Mouse (Mus musculus) embryonic facial prominence, embryonic 12.5 days (tissue): ENCODE data around the gene Tfam. TPM values are rescaled to one million over a fixed set of nuclear protein-coding genes. Genes with fewer than 3 reads are reported as not detected.

Experiments
- ATAC-seq: fragments of 200-750 bp; cut with Nextera tagmentation; 2 replicates; pipeline ENCODE4 v1.8.0; 2017; ENCODE audit not compliant: insufficient number of reproducible peaks, insufficient read depth, low FRiP score, low TSS enrichment
- H3K27ac ChIP-seq: fragments of 300-500 bp; sonication (generic); 2 replicates; pipeline ENCODE4 v1.5.1; 2016; ENCODE audit warnings: mild to moderate bottlenecking
- H3K27me3 ChIP-seq: fragments of 300-500 bp; sonication (generic); 2 replicates; pipeline ENCODE4 v1.6.1; 2016; ENCODE audit warnings: mild to moderate bottlenecking, moderate library complexity
- H3K36me3 ChIP-seq: fragments of 300-500 bp; sonication (generic); 2 replicates; pipeline ENCODE4 v1.6.1; 2016; ENCODE audit warnings: mild to moderate bottlenecking
- H3K4me1 ChIP-seq: fragments of 300-500 bp; sonication (generic); 2 replicates; pipeline ENCODE4 v1.6.1; 2016
- H3K4me2 ChIP-seq: fragments of 300-500 bp; sonication (generic); replicated peaks from 2 replicates; pipeline ENCODE4 v1.6.1; 2016; ENCODE audit warnings: mild to moderate bottlenecking, moderate library complexity
- H3K4me3 ChIP-seq: fragments of 300-500 bp; sonication (generic); 2 replicates; pipeline ENCODE4 v1.5.1; 2016; ENCODE audit warnings: mild to moderate bottlenecking
- H3K9ac ChIP-seq: fragments of 300-500 bp; sonication (generic); 2 replicates; pipeline ENCODE4 v1.6.1; 2016; ENCODE audit warnings: mild to moderate bottlenecking, moderate library complexity
- H3K9me3 ChIP-seq: fragments of 300-500 bp; sonication (generic); 2 replicates; pipeline ENCODE4 v1.6.1; 2016; ENCODE audit warnings: mild to moderate bottlenecking, moderate library complexity
- WGBS: fragments of 180-500 bp; shearing (Covaris S2); methylation state at CpG from one replicate; pipeline ENCODE4 v1.1.7; 2016; 5-methylcytosine and 5-hydroxymethylcytosine counted together
- polyA plus RNA-seq: library from polyadenylated mRNA; unstranded; fragments of >200 nt; fragmentation: Nextera tagmentation; extraction: Ambion mirVana; gene quantifications from 2 replicates; pipeline ENCODE4 v1.2.1, GENCODE M21; 2016

Tfam gene
- polyA plus RNA-seq, 1 experiment from 2014 or later = 88.8 TPM

- no peak overlapping the region for H3K27ac ChIP-seq
- no peak overlapping the region for H3K4me3 ChIP-seq
- no peak overlapping the region for H3K4me2 ChIP-seq
- H3K36me3 ChIP-seq = peaks cover 20% of the 10 kb centered on the region; the same call in 1 of the 2 replicates
- no peak overlapping the region for H3K9ac ChIP-seq
- no peaks in the 10 kb centered on the region for H3K27me3 ChIP-seq
- 81% methylated on average over 5 of the region's 5 CpGs for WGBS
- no peaks in the 10 kb centered on the region for H3K9me3 ChIP-seq
- H3K4me1 ChIP-seq = no peaks in the 10 kb centered on the region
- ATAC-seq = no peak
Observed at GRCm38 (mm10) chr10:71252421-71252820, 14.3 kb upstream of the Tfam start.

GRCm38 (mm10) chr10:71251846-71252245, 13.8 kb upstream of the Tfam start:
- H3K4me2 ChIP-seq = no peak overlapping the region
- H3K9ac ChIP-seq = no peak overlapping the region
- 77% methylated on average over 5 of the region's 5 CpGs for WGBS
- no peak overlapping the region for H3K27ac ChIP-seq
- H3K9me3 ChIP-seq = no peaks in the 10 kb centered on the region
- no peak overlapping the region for H3K4me3 ChIP-seq
- H3K27me3 ChIP-seq = no peaks in the 10 kb centered on the region
- H3K36me3 ChIP-seq = peaks cover 20% of the 10 kb centered on the region; the same call in 1 of the 2 replicates
- H3K4me1 ChIP-seq = no peaks in the 10 kb centered on the region
- no peak for ATAC-seq

- Histone ChIP-seq H3K4me2 (no peak overlapping the region), H3K9me3 (no peaks in the 10 kb centered on the region), H3K4me3 (no peak overlapping the region), H3K27ac (no peak overlapping the region), H3K9ac (no peak overlapping the region), H3K36me3 (peaks cover 14% of the 10 kb centered on the region; the same call in 1 of the 2 replicates), H3K4me1 (no peaks in the 10 kb centered on the region), H3K27me3 (no peaks in the 10 kb centered on the region)
- ATAC-seq = no peak
- WGBS = 89% methylated on average over 5 of the region's 5 CpGs
Observed at GRCm38 (mm10) chr10:71251256-71251655, 13.2 kb upstream of the Tfam start.

GRCm38 (mm10) chr10:71250472-71250871, 12.4 kb upstream of the Tfam start:
- H3K9ac ChIP-seq = no peak overlapping the region
- no peak overlapping the region for H3K4me3 ChIP-seq
- H3K36me3 ChIP-seq = peaks cover 11% of the 10 kb centered on the region; the same call in 1 of the 2 replicates
- no peak overlapping the region for H3K4me2 ChIP-seq
- no peaks in the 10 kb centered on the region for H3K9me3 ChIP-seq
- H3K4me1 ChIP-seq = no peaks in the 10 kb centered on the region
- no peak for ATAC-seq
- no peak overlapping the region for H3K27ac ChIP-seq
- 74% methylated on average over 17 of the region's 17 CpGs for WGBS
- no peaks in the 10 kb centered on the region for H3K27me3 ChIP-seq

- Histone ChIP-seq H3K4me3 (no peak overlapping the region), H3K36me3 (0 out of 2 replicates have a peak, but pooled peaks cover 2% of the 10 kb centered on the region), H3K9me3 (no peaks in the 10 kb centered on the region), H3K4me1 (no peaks in the 10 kb centered on the region), H3K9ac (no peak overlapping the region), H3K27ac (no peak overlapping the region), H3K4me2 (no peak overlapping the region), H3K27me3 (no peaks in the 10 kb centered on the region)
- ATAC-seq = no peak
- WGBS = 84% methylated on average over 10 of the region's 10 CpGs
Observed at GRCm38 (mm10) chr10:71249086-71249880, 11.2 kb upstream of the Tfam start.

GRCm38 (mm10) chr10:71246956-71247355, 8.9 kb upstream of the Tfam start:
- H3K27ac ChIP-seq = no peak overlapping the region
- H3K9me3 ChIP-seq = no peaks in the 10 kb centered on the region
- H3K4me2 ChIP-seq = no peak overlapping the region
- ATAC-seq = no peak
- H3K36me3 ChIP-seq = no peaks in the 10 kb centered on the region
- H3K4me3 ChIP-seq = no peak overlapping the region
- no peak overlapping the region for H3K9ac ChIP-seq
- no peaks in the 10 kb centered on the region for H3K27me3 ChIP-seq
- H3K4me1 ChIP-seq = no peaks in the 10 kb centered on the region
- WGBS = 53% methylated on average over 7 of the region's 7 CpGs

- peaks cover 4% of the 10 kb centered on the region; the same call in 1 of the 2 replicates for H3K4me1 ChIP-seq
- ATAC-seq = no peak
- H3K27me3 ChIP-seq = no peaks in the 10 kb centered on the region
- 64% methylated on average over 6 of the region's 6 CpGs for WGBS
- no peak overlapping the region for H3K4me3 ChIP-seq
- no peaks in the 10 kb centered on the region for H3K9me3 ChIP-seq
- H3K27ac ChIP-seq = no peak overlapping the region
- no peak overlapping the region for H3K9ac ChIP-seq
- peaks cover 8% of the 10 kb centered on the region for H3K36me3 ChIP-seq
- H3K4me2 ChIP-seq = no peak overlapping the region
Observed at GRCm38 (mm10) chr10:71239479-71240120, 1.5 kb upstream of the Tfam start.

- Histone ChIP-seq H3K27ac (peak overlapping the region; percentile 73), H3K9ac (peak overlapping the region; percentile 87), H3K4me3 (peak overlapping the region; percentile 90), H3K4me2 (peak overlapping the region; percentile 79), H3K4me1 (peaks cover 4% of the 10 kb centered on the region; the same call in 1 of the 2 replicates), H3K27me3 (no peaks in the 10 kb centered on the region), H3K9me3 (no peaks in the 10 kb centered on the region), H3K36me3 (peaks cover 17% of the 10 kb centered on the region)
- under 1% methylated on average over 68 of the region's 68 CpGs for WGBS
- peak; percentile 98 for ATAC-seq
Observed at GRCm38 (mm10) chr10:71237516-71238239, 402 bp downstream of the Tfam start.

GRCm38 (mm10) chr10:71234071-71234470, 4.0 kb downstream of the Tfam start:
- peaks cover 37% of the 10 kb centered on the region for H3K36me3 ChIP-seq
- no peak overlapping the region for H3K4me3 ChIP-seq
- no peak for ATAC-seq
- H3K27ac ChIP-seq = no peak overlapping the region
- peaks cover 4% of the 10 kb centered on the region; the same call in 1 of the 2 replicates for H3K4me1 ChIP-seq
- WGBS = 96% methylated on average over 8 of the region's 8 CpGs
- H3K9ac ChIP-seq = no peak overlapping the region
- no peaks in the 10 kb centered on the region for H3K27me3 ChIP-seq
- no peaks in the 10 kb centered on the region for H3K9me3 ChIP-seq
- no peak overlapping the region for H3K4me2 ChIP-seq

GRCm38 (mm10) chr10:71225894-71226293, 12.2 kb downstream of the Tfam start:
- Histone ChIP-seq H3K27ac (no peak overlapping the region), H3K36me3 (peaks cover 60% of the 10 kb centered on the region), H3K4me2 (no peak overlapping the region), H3K9me3 (no peaks in the 10 kb centered on the region), H3K4me1 (no peaks in the 10 kb centered on the region), H3K27me3 (no peaks in the 10 kb centered on the region), H3K9ac (no peak overlapping the region), H3K4me3 (no peak overlapping the region)
- ATAC-seq = no peak
- 37% methylated on average over 7 of the region's 7 CpGs for WGBS

- H3K27ac ChIP-seq = no peak overlapping the region
- WGBS = 86% methylated on average over 5 of the region's 5 CpGs
- ATAC-seq = no peak
- H3K9me3 ChIP-seq = no peaks in the 10 kb centered on the region
- no peaks in the 10 kb centered on the region for H3K4me1 ChIP-seq
- peaks cover 39% of the 10 kb centered on the region for H3K36me3 ChIP-seq
- H3K27me3 ChIP-seq = no peaks in the 10 kb centered on the region
- no peak overlapping the region for H3K4me2 ChIP-seq
- no peak overlapping the region for H3K4me3 ChIP-seq
- H3K9ac ChIP-seq = no peak overlapping the region
Observed at GRCm38 (mm10) chr10:71223101-71223500, 15.0 kb downstream of the Tfam start.
